Mouse (Mus musculus) heart, embryonic 16.5 days (tissue): ENCODE data around the gene Olfr646. TPM values are rescaled to one million over a fixed set of nuclear protein-coding genes. Genes with fewer than 3 reads are reported as not detected.

Experiments
- ATAC-seq: fragments of 200-750 bp; cut with Nextera tagmentation; replicated peaks from 2 replicates; pipeline ENCODE4 v1.8.0; 2017; ENCODE audit warnings: moderate number of reproducible peaks; ENCODE audit not compliant: insufficient read depth, low FRiP score; ENCODE audit errors: extremely low read depth
- H3K27ac ChIP-seq: fragments of 300-500 bp; sonication (generic); 2 replicates; pipeline ENCODE4 v1.5.1; 2014; ENCODE audit warnings: mild to moderate bottlenecking, low read length, control low read depth, moderate library complexity
- H3K27me3 ChIP-seq: fragments of 300-500 bp; sonication (generic); 2 replicates; pipeline ENCODE4 v1.6.1; 2014; ENCODE audit warnings: low read length, mixed read lengths; ENCODE audit not compliant: control insufficient read depth, insufficient read depth
- H3K36me3 ChIP-seq: fragments of 300-500 bp; sonication (generic); 2 replicates; pipeline ENCODE4 v1.6.1; 2014; ENCODE audit not compliant: control insufficient read depth, insufficient read depth
- H3K4me1 ChIP-seq: fragments of 300-500 bp; sonication (generic); 2 replicates; pipeline ENCODE4 v1.6.1; 2014; ENCODE audit warnings: low read length, mixed read lengths; ENCODE audit not compliant: control insufficient read depth, insufficient read depth
- H3K4me2 ChIP-seq: fragments of 300-500 bp; sonication (generic); 2 replicates; pipeline ENCODE4 v1.6.1; 2014; ENCODE audit warnings: low read depth, mild to moderate bottlenecking, control low read depth, low read length
- H3K4me3 ChIP-seq: fragments of 300-500 bp; sonication (generic); 2 replicates; pipeline ENCODE4 v1.5.1; 2014; ENCODE audit warnings: mild to moderate bottlenecking, control low read depth, low read length
- H3K9ac ChIP-seq: fragments of 300-500 bp; sonication (generic); 2 replicates; pipeline ENCODE4 v1.6.1; 2014; ENCODE audit warnings: low read length, control low read depth
- H3K9me3 ChIP-seq: fragments of 300-500 bp; sonication (generic); replicated peaks from 2 replicates; pipeline ENCODE4 v1.6.1; 2016; ENCODE audit warnings: low read length; ENCODE audit not compliant: control insufficient read depth
- WGBS: fragments of 180-500 bp; shearing (Covaris S2); extraction: QIAGEN DNeasy Blood & Tissue Kit; methylation state at CpG from one replicate; pipeline ENCODE4 v1.1.7; 2014; 5-methylcytosine and 5-hydroxymethylcytosine counted together
- polyA plus RNA-seq: library from polyadenylated mRNA; unstranded; fragments of >200 nt; fragmentation: Nextera tagmentation; extraction: Ambion mirVana; gene quantifications from 2 replicates; pipeline ENCODE4 v1.2.1, GENCODE M21; 2015

The Olfr646 gene
- not detected in 2 replicates for polyA plus RNA-seq

DNA sequence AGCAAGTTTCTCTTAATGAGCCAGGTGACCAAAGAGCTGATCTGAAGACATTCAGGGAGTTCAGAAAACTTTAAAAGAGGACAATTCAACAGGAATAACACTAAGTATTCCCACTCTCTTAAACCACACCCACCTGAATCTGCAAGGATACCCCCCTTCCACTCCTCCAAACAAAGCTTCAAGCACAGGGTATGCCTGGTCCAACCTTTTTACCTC, at the start of gene Olfr646:
TSS of gene Olfr646 (plus strand) at position 117 of the 216 bp plus-strand sequence.
- no peaks in the 10 kb centered on the region for H3K36me3 ChIP-seq
- no peak within 1 kb of the TSS for H3K4me3 ChIP-seq
- H3K27me3 ChIP-seq, result no peaks in the 10 kb centered on the region
- no peak within 1 kb of the TSS; the same call in 1 of the 2 replicates for H3K27ac ChIP-seq
- no peak within 1 kb of the TSS for H3K4me2 ChIP-seq
- no peak within 1 kb of the TSS for H3K9ac ChIP-seq
- no peaks in the 10 kb centered on the region for H3K9me3 ChIP-seq
- no peaks in the 10 kb centered on the region for H3K4me1 ChIP-seq
- no peak for ATAC-seq

GRCm38 (mm10) chr7:104059215-104059614, 45.5 kb upstream of the Olfr646 start:
- H3K27me3 ChIP-seq, result no peaks in the 10 kb centered on the region
- no peak overlapping the region for H3K27ac ChIP-seq
- no peaks in the 10 kb centered on the region for H3K36me3 ChIP-seq
- no peaks in the 10 kb centered on the region for H3K4me1 ChIP-seq
- no peak overlapping the region for H3K4me2 ChIP-seq
- 79% methylated on average over 1 of the region's 1 CpGs for WGBS
- no peaks in the 10 kb centered on the region for H3K9me3 ChIP-seq
- ATAC-seq, result no peak
- H3K4me3 ChIP-seq, result no peak overlapping the region
- H3K9ac ChIP-seq, result no peak overlapping the region

DNA sequence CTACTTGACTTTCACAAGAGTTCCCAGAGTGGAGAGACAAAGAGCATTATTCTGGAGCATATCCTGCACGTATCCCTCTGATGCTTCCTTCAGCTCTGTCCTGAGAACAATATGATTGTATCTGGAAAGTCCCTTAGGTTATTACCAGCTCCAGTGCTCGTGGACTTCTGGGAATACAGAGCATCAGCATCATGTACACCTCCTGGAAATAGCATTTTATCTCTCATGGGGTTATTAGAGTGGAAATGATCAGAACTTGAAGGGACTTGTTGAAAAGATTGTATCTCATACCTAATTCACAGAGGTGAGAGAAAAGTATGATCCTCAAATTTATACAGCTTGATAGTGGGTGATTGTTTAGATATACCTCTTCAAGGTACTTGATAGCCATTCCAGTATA, 43.3 kb upstream of the Olfr646 start, which contains the start of gene 4930516K23Rik:
TSS of gene 4930516K23Rik (minus strand) at position 101 of the 400 bp plus-strand sequence.
- H3K27ac ChIP-seq, result no peak within 1 kb of the TSS
- no peaks in the 10 kb centered on the region for H3K4me1 ChIP-seq
- no peaks in the 10 kb centered on the region for H3K36me3 ChIP-seq
- no peak within 1 kb of the TSS for H3K4me2 ChIP-seq
- H3K9me3 ChIP-seq, result no peaks in the 10 kb centered on the region
- ATAC-seq, result no peak
- WGBS, result 54% methylated on average over 2 of the region's 2 CpGs
- H3K9ac ChIP-seq, result no peak within 1 kb of the TSS
- no peak within 1 kb of the TSS for H3K4me3 ChIP-seq
- no peaks in the 10 kb centered on the region for H3K27me3 ChIP-seq

- no peak within 1 kb of the TSS for H3K4me3 ChIP-seq
- H3K9me3 ChIP-seq, result 0 out of 2 replicates have a peak, but pooled peaks cover 3% of the 10 kb centered on the region
- no peak within 1 kb of the TSS for H3K27ac ChIP-seq
- no peaks in the 10 kb centered on the region for H3K36me3 ChIP-seq
- 65% methylated on average over 2 of the region's 2 CpGs for WGBS
- ATAC-seq, result no peak
- no peak within 1 kb of the TSS for H3K9ac ChIP-seq
- H3K4me2 ChIP-seq, result no peak within 1 kb of the TSS
- no peaks in the 10 kb centered on the region for H3K4me1 ChIP-seq
- no peaks in the 10 kb centered on the region for H3K27me3 ChIP-seq
Observed at GRCm38 (mm10) chr7:104071769-104072168, 32.9 kb upstream of the Olfr646 start, which contains the start of gene Olfr644. Olfr644 (minus strand) TSS chr7:104071869.

DNA sequence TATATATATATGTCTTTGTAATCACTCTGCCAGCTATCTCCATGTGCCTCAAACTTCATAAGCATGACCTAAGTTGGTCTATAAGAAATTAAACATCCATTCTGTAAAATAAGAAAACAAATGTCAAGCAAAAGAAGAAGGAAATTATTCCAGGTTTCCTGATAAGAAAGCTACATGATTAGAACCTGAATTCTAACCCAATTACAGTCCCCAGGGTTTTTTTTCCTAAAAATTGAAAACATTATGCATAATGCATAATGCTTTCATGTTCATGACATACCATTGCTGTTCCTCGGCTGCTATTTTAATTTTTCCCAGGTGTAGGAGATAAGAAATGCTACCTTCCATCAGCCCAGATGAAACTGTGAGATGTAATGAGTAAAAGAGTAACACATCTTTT, 19.3 kb upstream of the Olfr646 start, which contains the start of gene Olfr645:
TSS of gene Olfr645 (minus strand) at position 101 of the 400 bp plus-strand sequence.
- no peaks in the 10 kb centered on the region for H3K4me1 ChIP-seq
- no peak within 1 kb of the TSS for H3K4me3 ChIP-seq
- H3K36me3 ChIP-seq, result no peaks in the 10 kb centered on the region
- H3K27me3 ChIP-seq, result no peaks in the 10 kb centered on the region
- no peaks in the 10 kb centered on the region; the same call in 1 of the 2 replicates for H3K9me3 ChIP-seq
- H3K9ac ChIP-seq, result no peak within 1 kb of the TSS
- no peak within 1 kb of the TSS for H3K4me2 ChIP-seq
- no peak within 1 kb of the TSS for H3K27ac ChIP-seq
- WGBS, result 60% methylated on average over 1 of the region's 1 CpGs
- no peak for ATAC-seq

GRCm38 (mm10) chr7:104103913-104104756, 538 bp upstream of the Olfr646 start:
- no peaks in the 10 kb centered on the region for H3K36me3 ChIP-seq
- ATAC-seq, result no peak; the same call in 1 of the 2 replicates
- H3K9ac ChIP-seq, result no peak overlapping the region
- H3K27me3 ChIP-seq, result no peaks in the 10 kb centered on the region
- H3K27ac ChIP-seq, result no peak overlapping the region; the same call in 1 of the 2 replicates
- no peaks in the 10 kb centered on the region for H3K9me3 ChIP-seq
- WGBS, result 64% methylated on average over 4 of the region's 4 CpGs
- H3K4me2 ChIP-seq, result no peak overlapping the region
- no peak overlapping the region for H3K4me3 ChIP-seq
- H3K4me1 ChIP-seq, result no peaks in the 10 kb centered on the region

DNA sequence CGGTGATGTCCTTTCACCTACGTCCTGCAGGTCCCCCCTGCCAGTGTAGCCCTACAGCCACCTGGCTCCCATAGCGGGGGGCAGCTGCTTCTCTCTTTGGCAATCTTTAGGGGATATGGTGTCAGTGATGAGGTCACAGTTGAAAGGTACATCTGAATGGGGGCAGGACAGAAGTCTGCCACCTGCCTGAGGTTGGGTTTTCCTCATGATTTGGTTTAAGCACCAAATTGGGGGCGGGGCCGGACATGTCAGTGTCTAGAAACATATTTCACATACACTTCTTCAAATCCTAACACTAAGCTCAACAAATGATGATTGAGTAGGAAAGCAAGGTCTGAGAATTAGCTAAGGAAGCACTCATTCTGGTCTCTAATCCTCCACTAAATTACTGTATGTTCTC, 25.1 kb downstream of the Olfr646 start, which contains the start of gene Ubqln5:
TSS of gene Ubqln5 (minus strand) at position 101 of the 400 bp plus-strand sequence.
- Histone ChIP-seq H3K27ac (no peak within 1 kb of the TSS), H3K9me3 (0 out of 2 replicates have a peak, but pooled peaks cover 3% of the 10 kb centered on the region), H3K4me3 (no peak within 1 kb of the TSS), H3K9ac (no peak within 1 kb of the TSS), H3K4me2 (no peak within 1 kb of the TSS), H3K36me3 (no peaks in the 10 kb centered on the region), H3K4me1 (no peaks in the 10 kb centered on the region), H3K27me3 (no peaks in the 10 kb centered on the region)
- ATAC-seq, result no peak
- WGBS, result 75% methylated on average over 5 of the region's 5 CpGs

DNA sequence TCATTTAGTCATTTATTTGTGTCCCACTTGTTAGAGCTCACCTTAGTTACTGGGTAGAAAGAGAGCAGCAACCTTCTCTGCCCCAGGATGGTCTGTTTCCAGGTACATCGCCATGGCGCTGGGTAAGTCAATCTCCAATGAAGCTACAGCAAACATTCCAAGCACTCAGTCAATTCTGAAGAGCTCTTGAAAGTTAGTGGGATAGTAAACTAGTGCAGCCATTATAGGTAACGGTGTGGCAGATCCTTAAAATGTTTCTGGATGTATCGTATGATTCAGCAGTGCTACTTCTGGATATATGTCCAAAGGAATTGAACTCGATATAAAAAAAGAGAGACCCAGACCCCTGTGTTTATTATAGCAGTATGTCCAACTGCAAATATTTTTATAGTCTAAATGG, 32.6 kb downstream of the Olfr646 start, which contains the start of gene Olfr643:
TSS of gene Olfr643 (minus strand) at position 101 of the 400 bp plus-strand sequence.
- H3K27ac ChIP-seq, result no peak within 1 kb of the TSS
- no peaks in the 10 kb centered on the region for H3K4me1 ChIP-seq
- H3K9ac ChIP-seq, result no peak within 1 kb of the TSS
- no peak within 1 kb of the TSS for H3K4me3 ChIP-seq
- H3K36me3 ChIP-seq, result no peaks in the 10 kb centered on the region
- H3K4me2 ChIP-seq, result no peak within 1 kb of the TSS
- 83% methylated on average over 5 of the region's 5 CpGs for WGBS
- no peaks in the 10 kb centered on the region for H3K27me3 ChIP-seq
- no peaks in the 10 kb centered on the region for H3K9me3 ChIP-seq
- ATAC-seq, result no peak

DNA sequence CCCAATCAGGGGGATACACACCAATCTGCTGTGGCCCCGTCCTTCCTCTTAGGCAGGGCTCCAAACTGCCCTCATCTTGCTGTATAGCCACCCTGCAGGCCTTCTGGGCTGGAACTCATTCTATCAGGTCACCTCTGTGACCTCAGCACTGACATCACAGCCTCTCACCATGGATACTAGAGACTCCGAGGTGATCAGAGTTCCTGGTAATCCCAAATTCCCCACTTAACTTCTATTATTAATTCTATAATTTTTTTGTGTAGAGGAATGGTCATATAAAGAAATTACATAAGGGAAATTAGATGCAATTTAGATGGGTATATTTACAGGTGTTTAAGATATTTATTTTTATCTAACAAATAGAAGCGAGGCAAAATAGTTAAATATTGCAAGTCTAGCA, 38.5 kb downstream of the Olfr646 start, which contains the start of gene Ubqln3:
TSS of gene Ubqln3 (minus strand) at position 101 of the 400 bp plus-strand sequence.
- Histone ChIP-seq H3K27me3 (no peaks in the 10 kb centered on the region), H3K27ac (no peak within 1 kb of the TSS), H3K36me3 (no peaks in the 10 kb centered on the region), H3K4me3 (no peak within 1 kb of the TSS), H3K9ac (no peak within 1 kb of the TSS), H3K9me3 (no peaks in the 10 kb centered on the region), H3K4me1 (no peaks in the 10 kb centered on the region), H3K4me2 (no peak within 1 kb of the TSS)
- no peak for ATAC-seq
- WGBS, result 68% methylated on average over 3 of the region's 3 CpGs
